In the genomic region with DNA sequence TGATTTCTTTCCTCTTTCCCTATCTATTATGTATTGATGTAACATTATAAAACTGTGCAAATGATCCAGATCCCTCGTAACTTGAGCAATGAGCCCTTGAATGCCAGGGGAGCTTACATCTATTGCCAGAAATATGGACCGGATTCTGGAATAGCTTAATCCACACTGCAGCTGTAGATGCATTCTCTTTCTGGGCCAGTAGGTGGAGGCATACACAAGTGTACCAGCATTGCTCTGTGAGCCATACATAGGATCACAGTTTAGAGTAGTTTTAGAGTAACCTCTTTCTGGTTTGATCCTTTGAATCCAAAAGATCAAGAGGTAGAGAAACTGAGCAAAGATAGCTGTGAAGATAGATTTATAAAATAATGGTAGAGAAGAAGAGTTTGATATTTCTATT, we compare ENCODE assay signal across 9 mouse cellular contexts. TPM values are rescaled to one million over a fixed set of nuclear protein-coding genes. Genes with fewer than 3 reads are reported as not detected.
DNase-seq lines count a peak whose midpoint lies in the region; ATAC-seq and TF ChIP-seq lines count a peak whose summit lies in the region.
"Had no signal": no experiment of that assay in that cellular context is flagged by ENCODE, and none has a peak within 500 bp of the region (broad histone marks: within the 10 kb centered on the region; RNA-seq: fewer than 3 reads in every experiment).

No protein-coding gene starts in this region.

- H3K27ac ChIP-seq in kidney, adult 2 months (ENCODE audit: insufficient read depth, low read depth, low read length) = no peak overlapping the region
- H3K27ac ChIP-seq in kidney, embryonic 14.5 days (ENCODE audit: low read depth, low read length) = no peak overlapping the region
- H3K27ac ChIP-seq in hindbrain, embryonic 11.5 days (ENCODE audit: low read depth, low read length) = no peak overlapping the region

- intact Hi-C loops in left cerebral cortex, postnatal 36 days (cut with DNase I) = loop anchor here (5.0 kb wide), 1 partner anchor 137 kb away; no protein-coding TSS in a partner anchor

- no peaks in the 10 kb centered on the region for H3K36me3 ChIP-seq in kidney, adult 2 months (ENCODE audit: control insufficient read depth, insufficient read depth, low read length)
- no peaks in the 10 kb centered on the region for H3K36me3 ChIP-seq in kidney, embryonic 14.5 days (ENCODE audit: control insufficient read depth, insufficient read depth, low read length)
- H3K36me3 ChIP-seq in hindbrain, embryonic 11.5 days (ENCODE audit: control insufficient read depth, insufficient read depth, low read length) = no peaks in the 10 kb centered on the region

- no peak overlapping the region for H3K9ac ChIP-seq in kidney, embryonic 14.5 days (ENCODE audit: low read depth, low read length)
- H3K9ac ChIP-seq in hindbrain, embryonic 11.5 days (ENCODE audit: low read depth, low read length) = no peak overlapping the region

- DNase-seq in kidney, adult 2 months = peak; percentile 54
- DNase-seq in Muller cell, postnatal 12 days (ENCODE audit: inconsistent ontology term) = peak; percentile 16
- DNase-seq in cerebellum, postnatal 25 days = peak; percentile 62 to 80
- DNase-seq in hindbrain, embryonic 11.5 days (ENCODE audit: low spot score) = peak; percentile 57
- DNase-seq in left cerebral cortex, postnatal 36 days (ENCODE audit: low spot score in 2 of 2) = peak; percentile 19 to 35

- H3K9me3 ChIP-seq in kidney, embryonic 14.5 days (ENCODE audit: control insufficient read depth, low read length) = no peaks in the 10 kb centered on the region
- no peaks in the 10 kb centered on the region for H3K9me3 ChIP-seq in hindbrain, embryonic 11.5 days (ENCODE audit: control insufficient read depth, low read length)

- TF ChIP-seq CTCF in kidney, adult 2 months (conservative IDR thresholded peaks at IDR 0.05; ENCODE audit: insufficient read depth, insufficient read length, low read depth, low read length) = peak; percentile 52

- no peaks in the 10 kb centered on the region for H3K4me1 ChIP-seq in kidney, adult 2 months (ENCODE audit: control insufficient read depth, insufficient read depth, low read length)
- H3K4me1 ChIP-seq in kidney, embryonic 14.5 days (ENCODE audit: control insufficient read depth, insufficient read depth, low read length) = no peaks in the 10 kb centered on the region
- H3K4me1 ChIP-seq in hindbrain, embryonic 11.5 days (replicated peaks; ENCODE audit: control insufficient read depth, insufficient read depth, low read length) = no peaks in the 10 kb centered on the region

- 23% methylated on average over 2 of the region's 2 CpGs for WGBS in kidney, adult 2 months
- 56% methylated on average over 2 of the region's 2 CpGs for WGBS in kidney, embryonic 14.5 days
- WGBS in hindbrain, embryonic 11.5 days = 56% methylated on average over 2 of the region's 2 CpGs

- H3K4me3 ChIP-seq in kidney, adult 2 months (ENCODE audit: insufficient read depth, low read depth, low read length) = no peak overlapping the region
- no peak overlapping the region for H3K4me3 ChIP-seq in kidney, embryonic 14.5 days (ENCODE audit: low read length)
- H3K4me3 ChIP-seq in hindbrain, embryonic 11.5 days (ENCODE audit: low read depth, low read length) = no peak overlapping the region
- H3K4me3 ChIP-seq: myocyte had no signal

- H3K4me2 ChIP-seq in kidney, embryonic 14.5 days (replicated peaks; ENCODE audit: low read depth, low read length) = no peak overlapping the region
- no peak overlapping the region for H3K4me2 ChIP-seq in hindbrain, embryonic 11.5 days (replicated peaks; ENCODE audit: low read depth, low read length)

- no peaks in the 10 kb centered on the region for H3K27me3 ChIP-seq in kidney, adult 2 months (replicated peaks; ENCODE audit: control insufficient read depth, insufficient read depth, low read length)
- no peaks in the 10 kb centered on the region for H3K27me3 ChIP-seq in kidney, embryonic 14.5 days (ENCODE audit: control insufficient read depth, insufficient read depth, low read length)
- no peaks in the 10 kb centered on the region for H3K27me3 ChIP-seq in hindbrain, embryonic 11.5 days (ENCODE audit: control insufficient read depth, insufficient read depth, low read length)

- no peak for TF ChIP-seq POLR2A in kidney, adult 2 months (IDR thresholded peaks at IDR 0.05; ENCODE audit: low read depth, low read length)

- ATAC-seq in kidney, embryonic 14.5 days (ENCODE audit: low FRiP score, low TSS enrichment) = no peak
- ATAC-seq in hindbrain, embryonic 11.5 days (ENCODE audit: low FRiP score) = no peak
- ATAC-seq in monocyte, adult 5-6 weeks (replicated peaks; ENCODE audit: insufficient number of reproducible peaks, low FRiP score, low TSS enrichment, poor library complexity, severe bottlenecking) = 0 out of 2 replicates have a peak, but pooled peaks have one; percentile 53
- ATAC-seq in erythroid progenitor cell, adult 5-6 weeks (replicated peaks; ENCODE audit: low FRiP score, poor library complexity, severe bottlenecking) = no peak

RNA-seq across cellular contexts. Expression of a gene that starts 49.0 kb away (rescaled TPM):
- not detected in 2 replicates for polyA plus RNA-seq in kidney, adult 2 months (2012; rRNA removed)
- 0.81 and 0.89 TPM in 2 replicates for polyA plus RNA-seq in kidney, embryonic 14.5 days (2014; fragmentation: Nextera tagmentation; extraction: Ambion mirVana)
- 0.45 and 0.57 TPM in 2 replicates for polyA plus RNA-seq in hindbrain, embryonic 11.5 days (2014; fragmentation: Nextera tagmentation; extraction: Ambion mirVana)
- total RNA-seq in left cerebral cortex, postnatal 36 days (2021) = not detected
- total RNA-seq in monocyte, adult 5-6 weeks (2017) = 0.32 to 0.76 TPM (median 0.58 TPM) in 3 replicates
- not detected in 2 replicates for total RNA-seq in erythroid progenitor cell, adult 5-6 weeks (2015; ENCODE audit: low replicate concordance)
- total RNA-seq in erythroid progenitor cell, adult 5-6 weeks (2017; ENCODE audit: low replicate concordance) = not detected in 2 replicates

Comparison
In these comparisons a context has a peak if more than half of its experiments do, and no peak if none do; other contexts are left out.
1. DNase-seq: peak in every context shown above with its lines; median percentile 71 in cerebellum, postnatal 25 days; 57 in hindbrain, embryonic 11.5 days; 54 in kidney, adult 2 months; 27 in left cerebral cortex, postnatal 36 days; 16 in Muller cell, postnatal 12 days.